Mouse (Mus musculus): ENCODE results near the gene Slc36a4. TPM values are rescaled to one million over a fixed set of nuclear protein-coding genes. Genes with fewer than 3 reads are reported as not detected.
A peak's percentile ranks its signal among the peaks of the same experiment; 100 is the strongest.

Gene Slc36a4
- polyA plus RNA-seq, 1 experiment from 2014 or later = 18.8 TPM

DNA sequence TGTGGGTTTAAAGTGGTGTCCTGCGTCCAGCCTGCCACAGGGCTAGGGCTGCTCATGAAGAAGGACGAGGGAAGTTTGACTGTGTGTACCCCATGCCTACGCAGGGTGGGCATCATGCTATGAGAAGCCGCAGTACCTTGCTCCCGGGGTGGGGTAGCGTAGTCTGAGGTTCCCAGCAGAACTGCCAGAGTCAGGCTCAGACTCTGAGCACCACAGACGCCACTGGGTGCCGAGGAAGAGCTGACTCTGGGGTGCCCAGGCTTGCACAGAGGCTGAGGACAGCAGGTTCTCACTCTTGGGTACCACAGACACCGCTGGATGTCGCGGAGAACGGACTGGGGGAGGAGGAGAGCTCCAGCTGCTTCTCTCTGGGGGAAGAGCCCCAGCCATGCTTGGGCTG is 63.2 kb downstream of the Slc36a4 start:
- H3K27ac ChIP-seq (replicated peaks) = no peak overlapping the region
- no peaks in the 10 kb centered on the region for H3K9me3 ChIP-seq
- WGBS = 92% methylated on average over 12 of the region's 12 CpGs
- no peaks in the 10 kb centered on the region for H3K27me3 ChIP-seq
- H3K9ac ChIP-seq = no peak overlapping the region
- peaks cover 4% of the 10 kb centered on the region; the same call in 1 of the 2 replicates for H3K4me1 ChIP-seq (replicated peaks)
- no peak overlapping the region for H3K4me3 ChIP-seq
- H3K4me2 ChIP-seq = no peak overlapping the region
- ATAC-seq (ENCODE audit: low read depth) = no peak
- no peaks in the 10 kb centered on the region for H3K36me3 ChIP-seq

- no peak overlapping the region for H3K9ac ChIP-seq
- WGBS = 45% methylated on average over 4 of the region's 4 CpGs
Measured at GRCm38 (mm10) chr9:15773426-15773825, 63.9 kb downstream of the Slc36a4 start.

GRCm38 (mm10) chr9:15774911-15775310 is 65.4 kb downstream of the Slc36a4 start:
- 49% methylated on average over 1 of the region's 1 CpGs for WGBS
- Histone ChIP-seq H3K4me3 (no peak overlapping the region), H3K9ac (no peak overlapping the region), H3K9me3 (no peaks in the 10 kb centered on the region), H3K36me3 (no peaks in the 10 kb centered on the region), H3K4me1 (replicated peaks) (peaks cover 4% of the 10 kb centered on the region; the same call in 1 of the 2 replicates), H3K27me3 (no peaks in the 10 kb centered on the region), H3K4me2 (no peak overlapping the region), H3K27ac (replicated peaks) (no peak overlapping the region)
- ATAC-seq (ENCODE audit: low read depth) = no peak

More at GRCm38 (mm10) chr9:15773426-15773825, 63.9 kb downstream of the Slc36a4 start:
- ATAC-seq (ENCODE audit: low read depth) = peak; percentile 59; the same call in 1 of the 2 replicates
- Histone ChIP-seq H3K36me3 (no peaks in the 10 kb centered on the region), H3K27me3 (no peaks in the 10 kb centered on the region), H3K4me1 (replicated peaks) (peaks cover 4% of the 10 kb centered on the region; the same call in 1 of the 2 replicates), H3K9me3 (no peaks in the 10 kb centered on the region), H3K4me2 (no peak overlapping the region), H3K4me3 (no peak overlapping the region), H3K27ac (replicated peaks) (no peak overlapping the region)

GRCm38 (mm10) chr9:15781936-15782335 is 72.4 kb downstream of the Slc36a4 start:
- Histone ChIP-seq H3K9me3 (no peaks in the 10 kb centered on the region), H3K9ac (no peak overlapping the region), H3K27me3 (no peaks in the 10 kb centered on the region), H3K4me2 (no peak overlapping the region), H3K4me1 (replicated peaks) (no peaks in the 10 kb centered on the region), H3K36me3 (no peaks in the 10 kb centered on the region), H3K27ac (replicated peaks) (no peak overlapping the region), H3K4me3 (no peak overlapping the region)
- WGBS = 67% methylated on average over 4 of the region's 4 CpGs
- no peak for ATAC-seq (ENCODE audit: low read depth)

DNA sequence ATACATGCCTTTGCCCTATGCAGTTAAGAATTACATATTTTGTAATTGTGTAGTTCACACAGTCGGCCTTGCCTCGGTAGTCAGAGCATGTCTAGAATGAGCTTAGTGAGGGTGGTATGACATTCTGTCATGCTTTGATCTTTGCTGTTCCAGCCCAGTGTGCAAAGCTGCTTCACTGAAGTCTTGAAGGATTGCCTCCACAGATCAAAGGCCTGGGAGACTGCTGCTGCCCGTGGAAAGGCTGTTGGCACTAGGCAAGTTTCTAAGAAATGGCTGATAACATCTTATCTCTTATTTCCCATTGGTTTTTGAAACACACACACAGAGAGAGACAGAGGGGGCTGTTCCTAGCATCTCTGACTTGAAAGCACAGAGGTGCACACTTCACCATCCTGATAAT is 76.7 kb downstream of the Slc36a4 start:
- Histone ChIP-seq H3K4me3 (no peak overlapping the region), H3K27ac (replicated peaks) (no peak overlapping the region), H3K4me2 (no peak overlapping the region), H3K36me3 (no peaks in the 10 kb centered on the region), H3K4me1 (replicated peaks) (no peaks in the 10 kb centered on the region), H3K27me3 (no peaks in the 10 kb centered on the region), H3K9me3 (no peaks in the 10 kb centered on the region), H3K9ac (no peak overlapping the region)
- ATAC-seq (ENCODE audit: low read depth) = no peak
- WGBS = 86% methylated on average over 3 of the region's 3 CpGs

DNA sequence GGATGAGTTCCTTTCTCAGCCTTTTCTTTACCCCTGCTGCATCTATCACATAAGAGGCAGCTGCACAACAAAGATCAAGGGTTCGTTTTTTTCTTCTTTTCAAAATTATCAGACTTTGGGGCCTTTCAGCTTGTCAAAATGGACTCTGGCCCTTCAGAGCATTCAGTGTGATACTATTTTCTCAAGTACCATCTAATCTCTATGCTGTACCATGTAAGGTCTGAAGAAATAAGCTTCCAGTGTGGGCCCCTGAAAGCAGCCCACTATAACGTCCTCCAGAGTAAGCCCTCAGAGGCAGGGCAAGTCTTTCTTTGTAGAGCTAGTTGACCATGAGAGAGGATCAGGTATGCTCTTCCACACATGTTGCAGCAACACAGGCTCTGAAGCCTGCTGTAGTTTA is 77.1 kb downstream of the Slc36a4 start:
- Histone ChIP-seq H3K36me3 (no peaks in the 10 kb centered on the region), H3K27ac (replicated peaks) (no peak overlapping the region), H3K9ac (no peak overlapping the region), H3K9me3 (no peaks in the 10 kb centered on the region), H3K4me1 (replicated peaks) (no peaks in the 10 kb centered on the region), H3K4me3 (no peak overlapping the region), H3K4me2 (no peak overlapping the region), H3K27me3 (no peaks in the 10 kb centered on the region)
- ATAC-seq (ENCODE audit: low read depth) = no peak
- 75% methylated on average over 2 of the region's 2 CpGs for WGBS

- no peak overlapping the region for H3K9ac ChIP-seq
- H3K27me3 ChIP-seq = no peaks in the 10 kb centered on the region
- no peaks in the 10 kb centered on the region for H3K9me3 ChIP-seq
- no peaks in the 10 kb centered on the region for H3K4me1 ChIP-seq (replicated peaks)
- no peak for ATAC-seq (ENCODE audit: low read depth)
- H3K4me3 ChIP-seq = no peak overlapping the region
- no peak overlapping the region for H3K27ac ChIP-seq (replicated peaks)
- WGBS = 88% methylated on average over 9 of the region's 9 CpGs
- H3K4me2 ChIP-seq = no peak overlapping the region
- no peaks in the 10 kb centered on the region for H3K36me3 ChIP-seq
Measured at GRCm38 (mm10) chr9:15792076-15792475, 82.5 kb downstream of the Slc36a4 start.

Other genes with a start within 250 kb of the Slc36a4 start
- gene Smco4, start 216.3 kb upstream of the Slc36a4 start, polyA plus RNA-seq (2015; fragmentation: Nextera tagmentation; extraction: Ambion mirVana) = 0.32 and 0.52 TPM in 2 replicates
- gene Deup1, start 81.8 kb upstream of the Slc36a4 start, polyA plus RNA-seq (2015; fragmentation: Nextera tagmentation; extraction: Ambion mirVana) = 0.14 and 0.25 TPM in 2 replicates
- gene Mtnr1b, start 164.8 kb downstream of the Slc36a4 start, polyA plus RNA-seq (2015; fragmentation: Nextera tagmentation; extraction: Ambion mirVana) = not detected in 2 replicates